Comparison of ENCODE assay signal across 7 mouse cellular contexts in the genomic region with DNA sequence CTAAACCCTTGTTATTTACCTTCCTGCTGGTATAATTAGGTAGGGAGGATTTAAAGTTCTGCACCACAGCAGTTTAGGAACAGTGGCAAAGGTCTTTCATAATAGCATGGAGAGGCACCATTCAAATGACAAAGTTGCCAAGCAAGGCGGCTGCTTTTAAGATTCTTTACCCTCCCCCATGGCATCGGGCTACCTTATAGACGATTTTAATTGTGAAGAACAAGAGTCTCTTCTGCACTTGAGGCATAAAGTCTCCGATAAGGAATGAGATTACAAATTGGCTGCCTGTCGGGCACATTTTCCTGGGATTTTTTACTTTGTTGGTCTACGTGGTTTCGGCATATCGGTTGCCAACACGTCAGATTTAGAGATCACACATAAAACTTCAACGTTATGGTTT. TPM values are rescaled to one million over a fixed set of nuclear protein-coding genes. Genes with fewer than 3 reads are reported as not detected.
DNase-seq lines count a peak whose midpoint lies in the region; ATAC-seq lines count a peak whose summit lies in the region.

No protein-coding gene starts in this region.

- peak overlapping the region; percentile 99 for H3K27ac ChIP-seq in forebrain, embryonic 10.5 days
- no peak overlapping the region for H3K27ac ChIP-seq in liver, embryonic 11.5 days (ENCODE audit: low read depth, low read length)
- H3K27ac ChIP-seq in stomach, embryonic 15.5 days = peak overlapping the region; percentile 100

- no peaks in the 10 kb centered on the region for H3K36me3 ChIP-seq in forebrain, embryonic 10.5 days (replicated peaks)
- no peaks in the 10 kb centered on the region for H3K36me3 ChIP-seq in liver, embryonic 11.5 days (ENCODE audit: control insufficient read depth, insufficient read depth, low read length)
- H3K36me3 ChIP-seq in stomach, embryonic 15.5 days = no peaks in the 10 kb centered on the region

- peaks cover 13% of the 10 kb centered on the region for H3K4me1 ChIP-seq in forebrain, embryonic 10.5 days
- H3K4me1 ChIP-seq in liver, embryonic 11.5 days (replicated peaks; ENCODE audit: control insufficient read depth, insufficient read depth, low read length) = peaks cover 10% of the 10 kb centered on the region; the same call in 1 of the 2 replicates
- H3K4me1 ChIP-seq in stomach, embryonic 15.5 days = peaks cover 4% of the 10 kb centered on the region; the same call in 1 of the 2 replicates

- no peaks in the 10 kb centered on the region for H3K27me3 ChIP-seq in forebrain, embryonic 10.5 days (ENCODE audit: poor library complexity, severe bottlenecking)
- no peaks in the 10 kb centered on the region for H3K27me3 ChIP-seq in liver, embryonic 11.5 days (replicated peaks; ENCODE audit: control insufficient read depth, insufficient read depth, low read length)
- no peaks in the 10 kb centered on the region for H3K27me3 ChIP-seq in stomach, embryonic 15.5 days (replicated peaks)

- DNase-seq in lung, adult 18-20 months = peak; percentile 15 to 47
- DNase-seq in lung, postnatal 14 days = no peak
- no peak for DNase-seq in forebrain, embryonic 10.5 days (ENCODE audit: extremely low spot score, low spot score)
- DNase-seq in liver, embryonic 11.5 days (ENCODE audit: low spot score) = no peak
- no peak for DNase-seq in layer of hippocampus, postnatal 10 days (ENCODE audit: low spot score in 2 of 2)
- DNase-seq in gastrocnemius, postnatal 25 days = no peak

- H3K4me2 ChIP-seq in liver, embryonic 11.5 days = peak overlapping the region; percentile 93
- H3K4me2 ChIP-seq in stomach, embryonic 15.5 days = peak overlapping the region; percentile 65

- ATAC-seq in liver, embryonic 11.5 days (replicated peaks; ENCODE audit: low FRiP score) = no peak
- ATAC-seq in stomach, embryonic 15.5 days (ENCODE audit: insufficient read depth, low FRiP score, low read depth) = no peak

- 39% methylated on average over 10 of the region's 10 CpGs for WGBS in forebrain, embryonic 10.5 days
- WGBS in liver, embryonic 11.5 days = 63% methylated on average over 10 of the region's 10 CpGs
- 29% methylated on average over 10 of the region's 10 CpGs for WGBS in stomach, embryonic 15.5 days

- peak overlapping the region; percentile 98 for H3K4me3 ChIP-seq in forebrain, embryonic 10.5 days
- H3K4me3 ChIP-seq in liver, embryonic 11.5 days (ENCODE audit: low read depth, low read length) = peak overlapping the region; percentile 93
- peak overlapping the region; percentile 76 for H3K4me3 ChIP-seq in stomach, embryonic 15.5 days (replicated peaks)

- peak overlapping the region; percentile 11 for H3K9ac ChIP-seq in liver, embryonic 11.5 days (ENCODE audit: low read depth, low read length)
- peak overlapping the region; percentile 81; the same call in 1 of the 2 replicates for H3K9ac ChIP-seq in stomach, embryonic 15.5 days

- no peaks in the 10 kb centered on the region for H3K9me3 ChIP-seq in forebrain, embryonic 10.5 days
- H3K9me3 ChIP-seq in liver, embryonic 11.5 days (ENCODE audit: control insufficient read depth, low read length) = no peaks in the 10 kb centered on the region
- no peaks in the 10 kb centered on the region for H3K9me3 ChIP-seq in stomach, embryonic 15.5 days

RNA-seq across cellular contexts. Expression of gene Gsk3b, which starts 1.6 kb away (rescaled TPM):
- polyA plus RNA-seq in forebrain, embryonic 10.5 days (2016; fragmentation: Nextera tagmentation; extraction: Ambion mirVana) = 64.3 and 65.8 TPM in 2 replicates
- polyA plus RNA-seq in liver, embryonic 11.5 days (2014; fragmentation: Nextera tagmentation; extraction: Ambion mirVana) = 28.2 and 29.6 TPM in 2 replicates
- 54.0 and 54.2 TPM in 2 replicates for polyA plus RNA-seq in stomach, embryonic 15.5 days (2015; fragmentation: Nextera tagmentation; extraction: Ambion mirVana)
- total RNA-seq in layer of hippocampus, postnatal 10 days (2021) = 100 to 1,000 TPM; 219 to 238 TPM
- 10 to 100 TPM; 49.5 to 51.7 TPM for total RNA-seq in gastrocnemius, postnatal 25 days (2021)

Comparison
In these comparisons a context has a peak if more than half of its experiments do, and no peak if none do; other contexts are left out.
1. DNase-seq: peak in lung, adult 18-20 months (2 of 2); none in lung, postnatal 14 days (single experiment), forebrain, embryonic 10.5 days (single experiment), liver, embryonic 11.5 days (single experiment), layer of hippocampus, postnatal 10 days (0 of 2) and gastrocnemius, postnatal 25 days (single experiment).
2. Peak in every context shown above with its lines, with median percentiles within 50 percentile points of each other: H3K4me3 ChIP-seq.